Mouse (Mus musculus) heart, embryonic 13.5 days (tissue): ENCODE results near the gene Brap. TPM values are rescaled to one million over a fixed set of nuclear protein-coding genes. Genes with fewer than 3 reads are reported as not detected.
"Not testable (repeated sequence)": the region's sequence is repeated elsewhere in the genome, so short reads cannot be mapped to it uniquely, and the experiment has no call there.

Experiments
- ATAC-seq: fragments of 200-750 bp; cut with Nextera tagmentation; 2 replicates; pipeline ENCODE4 v1.8.0; 2017; ENCODE audit warnings: moderate TSS enrichment; ENCODE audit not compliant: insufficient number of reproducible peaks, low FRiP score, low TSS enrichment; ENCODE audit errors: extremely low read depth
- H3K27ac ChIP-seq: fragments of 300-500 bp; sonication (generic); replicated peaks from 2 replicates; pipeline ENCODE4 v1.5.1; 2015; ENCODE audit warnings: moderate library complexity, mild to moderate bottlenecking, inconsistent platforms
- H3K27me3 ChIP-seq: fragments of 300-500 bp; sonication (generic); replicated peaks from 2 replicates; pipeline ENCODE4 v1.6.1; 2015; ENCODE audit warnings: mild to moderate bottlenecking, inconsistent platforms
- H3K36me3 ChIP-seq: fragments of 300-500 bp; sonication (generic); 2 replicates; pipeline ENCODE4 v1.6.1; 2015; ENCODE audit warnings: mild to moderate bottlenecking, inconsistent platforms
- H3K4me1 ChIP-seq: fragments of 300-500 bp; sonication (generic); 2 replicates; pipeline ENCODE4 v1.6.1; 2015; ENCODE audit warnings: inconsistent platforms
- H3K4me2 ChIP-seq: fragments of 300-500 bp; sonication (generic); 2 replicates; pipeline ENCODE4 v1.6.1; 2015; ENCODE audit warnings: inconsistent platforms, mild to moderate bottlenecking, moderate library complexity
- H3K4me3 ChIP-seq: fragments of 300-500 bp; sonication (generic); 2 replicates; pipeline ENCODE4 v1.5.1; 2015; ENCODE audit warnings: moderate library complexity, mild to moderate bottlenecking, inconsistent platforms
- H3K9ac ChIP-seq: fragments of 300-500 bp; sonication (generic); 2 replicates; pipeline ENCODE4 v1.6.1; 2015; ENCODE audit warnings: inconsistent platforms, mild to moderate bottlenecking, moderate library complexity
- H3K9me3 ChIP-seq: fragments of 300-500 bp; sonication (generic); 2 replicates; pipeline ENCODE4 v1.6.1; 2016; ENCODE audit warnings: inconsistent platforms
- WGBS: fragments of 180-500 bp; shearing (Covaris S2); methylation state at CpG from one replicate; pipeline ENCODE4 v1.1.7; 2015; ENCODE audit warnings: mixed read lengths; 5-methylcytosine and 5-hydroxymethylcytosine counted together
- polyA plus RNA-seq: library from polyadenylated mRNA; unstranded; fragments of >200 nt; fragmentation: Nextera tagmentation; extraction: Ambion mirVana; gene quantifications from 2 replicates; pipeline ENCODE4 v1.2.1, GENCODE M21; 2015

Brap gene
- polyA plus RNA-seq, 1 experiment from 2014 or later = 25.0 TPM

GRCm38 (mm10) chr5:121639601-121640000 lies 20.8 kb upstream of the Brap start:
- Histone ChIP-seq H3K9me3 (no peaks in the 10 kb centered on the region), H3K4me1 (no peaks in the 10 kb centered on the region), H3K27me3 (no peaks in the 10 kb centered on the region), H3K4me2 (no peak overlapping the region), H3K9ac (no peak overlapping the region), H3K27ac (no peak overlapping the region), H3K36me3 (no peaks in the 10 kb centered on the region), H3K4me3 (no peak overlapping the region)
- no peak for ATAC-seq
- WGBS = 81% methylated on average over 9 of the region's 9 CpGs

GRCm38 (mm10) chr5:121649134-121649533 lies 11.2 kb upstream of the Brap start:
- no peaks in the 10 kb centered on the region for H3K4me1 ChIP-seq
- 78% methylated on average over 7 of the region's 7 CpGs for WGBS

GRCm38 (mm10) chr5:121654526-121654925 lies 5.8 kb upstream of the Brap start:
- H3K27ac ChIP-seq = no peak overlapping the region
- no peak overlapping the region for H3K4me3 ChIP-seq
- no peaks in the 10 kb centered on the region for H3K36me3 ChIP-seq
- 77% methylated on average over 4 of the region's 4 CpGs for WGBS
- H3K4me1 ChIP-seq = peaks cover 2% of the 10 kb centered on the region; the same call in 1 of the 2 replicates
- no peaks in the 10 kb centered on the region for H3K27me3 ChIP-seq
- ATAC-seq = no peak
- no peaks in the 10 kb centered on the region for H3K9me3 ChIP-seq
- H3K9ac ChIP-seq = no peak overlapping the region
- no peak overlapping the region for H3K4me2 ChIP-seq

More at GRCm38 (mm10) chr5:121649134-121649533, 11.2 kb upstream of the Brap start:
- Histone ChIP-seq H3K4me3 (no peak overlapping the region), H3K4me2 (no peak overlapping the region), H3K27me3 (no peaks in the 10 kb centered on the region), H3K36me3 (no peaks in the 10 kb centered on the region), H3K27ac (no peak overlapping the region), H3K9ac (no peak overlapping the region), H3K9me3 (no peaks in the 10 kb centered on the region)
- no peak for ATAC-seq

- not testable (repeated sequence) for ATAC-seq, H3K4me3 ChIP-seq, H3K4me2 ChIP-seq
These were observed 3.5 kb upstream of the Brap start for GRCm38 (mm10) chr5:121656866-121657265.

GRCm38 (mm10) chr5:121657656-121658055 lies 2.7 kb upstream of the Brap start:
- 79% methylated on average over 6 of the region's 6 CpGs for WGBS
- ATAC-seq = not testable (repeated sequence)

More at GRCm38 (mm10) chr5:121656866-121657265, 3.5 kb upstream of the Brap start:
- not testable (repeated sequence) for H3K27ac ChIP-seq, H3K9me3 ChIP-seq, H3K27me3 ChIP-seq, H3K9ac ChIP-seq, H3K36me3 ChIP-seq
- peaks cover 13% of the 10 kb centered on the region for H3K4me1 ChIP-seq
- whole genome bisulfite sequencing = 51% methylated on average over 6 of the region's 6 CpGs

GRCm38 (mm10) chr5:121660897-121661254 lies 513 bp downstream of the Brap start:
- H3K4me1 ChIP-seq = peaks cover 18% of the 10 kb centered on the region
- H3K27me3 ChIP-seq = no peaks in the 10 kb centered on the region
- H3K36me3 ChIP-seq = peaks cover 38% of the 10 kb centered on the region
- H3K9ac ChIP-seq = peak overlapping the region; percentile 98
- peak overlapping the region; percentile 61 for H3K27ac ChIP-seq
- no peak for ATAC-seq
- H3K4me3 ChIP-seq = peak overlapping the region; percentile 99
- WGBS = under 1% methylated on average over 25 of the region's 26 CpGs
- H3K9me3 ChIP-seq = no peaks in the 10 kb centered on the region
- peak overlapping the region; percentile 92 for H3K4me2 ChIP-seq

More at GRCm38 (mm10) chr5:121657656-121658055, 2.7 kb upstream of the Brap start:
- not testable (repeated sequence) for H3K27ac ChIP-seq, H3K27me3 ChIP-seq, H3K4me2 ChIP-seq, H3K9me3 ChIP-seq, H3K36me3 ChIP-seq, H3K4me3 ChIP-seq, H3K9ac ChIP-seq
- H3K4me1 ChIP-seq = peaks cover 18% of the 10 kb centered on the region

GRCm38 (mm10) chr5:121661494-121661893 lies 1.1 kb downstream of the Brap start:
- peaks cover 45% of the 10 kb centered on the region for H3K36me3 ChIP-seq
- ATAC-seq = no peak
- peak overlapping the region; percentile 99 for H3K4me3 ChIP-seq
- H3K27ac ChIP-seq = no peak overlapping the region
- WGBS = 84% methylated on average over 5 of the region's 5 CpGs
- H3K9me3 ChIP-seq = no peaks in the 10 kb centered on the region
- no peaks in the 10 kb centered on the region for H3K27me3 ChIP-seq
- peaks cover 18% of the 10 kb centered on the region for H3K4me1 ChIP-seq
- H3K4me2 ChIP-seq = peak overlapping the region; percentile 92
- peak overlapping the region; percentile 98 for H3K9ac ChIP-seq

GRCm38 (mm10) chr5:121663456-121663855 lies 3.1 kb downstream of the Brap start:
- Histone ChIP-seq H3K27me3 (no peaks in the 10 kb centered on the region), H3K4me2 (no peak overlapping the region), H3K9ac (no peak overlapping the region), H3K27ac (no peak overlapping the region), H3K36me3 (peaks cover 64% of the 10 kb centered on the region), H3K4me1 (peaks cover 18% of the 10 kb centered on the region), H3K9me3 (no peaks in the 10 kb centered on the region), H3K4me3 (no peak overlapping the region)
- ATAC-seq = no peak
- WGBS = 84% methylated on average over 8 of the region's 8 CpGs

GRCm38 (mm10) chr5:121664078-121664477 lies 3.7 kb downstream of the Brap start:
- Histone ChIP-seq H3K4me2 (no peak overlapping the region), H3K27me3 (no peaks in the 10 kb centered on the region), H3K4me1 (peaks cover 18% of the 10 kb centered on the region), H3K9me3 (no peaks in the 10 kb centered on the region), H3K9ac (no peak overlapping the region), H3K4me3 (no peak overlapping the region), H3K36me3 (peaks cover 70% of the 10 kb centered on the region), H3K27ac (no peak overlapping the region)
- ATAC-seq = no peak
- 80% methylated on average over 6 of the region's 6 CpGs for WGBS

GRCm38 (mm10) chr5:121664971-121665370 lies 4.6 kb downstream of the Brap start:
- 94% methylated on average over 9 of the region's 9 CpGs for WGBS

GRCm38 (mm10) chr5:121667067-121667466 lies 6.7 kb downstream of the Brap start:
- peaks cover 92% of the 10 kb centered on the region for H3K36me3 ChIP-seq
- H3K4me1 ChIP-seq = peaks cover 2% of the 10 kb centered on the region; the same call in 1 of the 2 replicates
- H3K9ac ChIP-seq = no peak overlapping the region
- H3K27me3 ChIP-seq = no peaks in the 10 kb centered on the region
- H3K4me2 ChIP-seq = no peak overlapping the region
- H3K4me3 ChIP-seq = no peak overlapping the region
- H3K9me3 ChIP-seq = 0 out of 2 replicates have a peak, but pooled peaks cover 3% of the 10 kb centered on the region
- WGBS = 86% methylated on average over 4 of the region's 4 CpGs
- ATAC-seq = no peak
- no peak overlapping the region for H3K27ac ChIP-seq

More at GRCm38 (mm10) chr5:121664971-121665370, 4.6 kb downstream of the Brap start:
- Histone ChIP-seq H3K4me1 (peaks cover 13% of the 10 kb centered on the region), H3K4me2 (no peak overlapping the region), H3K9me3 (no peaks in the 10 kb centered on the region), H3K27me3 (no peaks in the 10 kb centered on the region), H3K4me3 (no peak overlapping the region), H3K9ac (no peak overlapping the region), H3K36me3 (peaks cover 77% of the 10 kb centered on the region), H3K27ac (no peak overlapping the region)
- no peak for ATAC-seq

GRCm38 (mm10) chr5:121668411-121668810 lies 8.0 kb downstream of the Brap start:
- Histone ChIP-seq H3K27ac (no peak overlapping the region), H3K4me3 (no peak overlapping the region), H3K27me3 (no peaks in the 10 kb centered on the region), H3K36me3 (peaks cover 92% of the 10 kb centered on the region), H3K9ac (no peak overlapping the region), H3K4me1 (no peaks in the 10 kb centered on the region), H3K4me2 (no peak overlapping the region), H3K9me3 (0 out of 2 replicates have a peak, but pooled peaks cover 3% of the 10 kb centered on the region)
- no peak for ATAC-seq
- 68% methylated on average over 6 of the region's 6 CpGs for WGBS
